Mouse (Mus musculus): ENCODE measurements at regions not wholly inside any gene's neighbourhood (a gene's known extent, or its start where the extent isn't known, plus 50 kb on each side); places are given as distances from the start of the nearest gene placed in this dataset.

DNA sequence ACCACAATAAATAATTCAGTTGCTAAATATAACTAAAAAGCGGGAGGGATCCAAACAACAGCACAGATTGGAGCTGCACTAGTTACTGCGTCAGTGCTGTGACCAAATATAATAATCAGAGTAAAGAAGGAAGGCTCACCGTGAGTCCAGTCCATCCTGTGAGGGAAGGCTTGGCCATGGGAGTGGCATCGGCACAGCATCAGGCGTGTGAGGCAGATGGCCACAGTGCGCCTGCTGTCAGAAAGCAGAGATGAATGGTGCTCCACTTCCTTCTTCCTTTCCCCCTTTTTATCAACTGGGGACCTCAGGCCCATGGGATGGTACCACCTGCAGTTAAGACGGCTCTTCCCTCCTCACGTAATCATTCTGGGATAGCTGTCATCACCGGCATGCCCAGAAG lies 103.6 kb upstream of the Ssbp2 start:
- Histone ChIP-seq H3K4me2 (ENCODE audit: insufficient read depth, low read depth, poor library complexity, severe bottlenecking) (no peak overlapping the region), H3K4me3 (replicated peaks in 1 of 3; ENCODE audit: low read depth in 2 of 3, low read length in 2 of 3, poor library complexity in 1 of 3) (no peak overlapping the region), H3K27ac (ENCODE audit: insufficient read depth, low read depth) (no peak overlapping the region), H3K36me3 (replicated peaks in 1 of 2; ENCODE audit: control insufficient read depth in 1 of 2, insufficient read depth in 1 of 2, low read length in 1 of 2) (no peaks in the 10 kb centered on the region), H3K9me3 (replicated peaks; ENCODE audit: low read length) (peaks cover under 1% of the 10 kb centered on the region), H3K4me1 (ENCODE audit: control insufficient read depth in 1 of 2, insufficient read depth in 2 of 2) (no peaks in the 10 kb centered on the region), H3K9ac (ENCODE audit: insufficient read depth, low read depth) (no peak overlapping the region), H3K27me3 (replicated peaks) (no peaks in the 10 kb centered on the region), H3K79me2 (replicated peaks; ENCODE audit: control insufficient read depth, extremely low read depth, insufficient read depth, poor library complexity, severe bottlenecking) (no peaks in the 10 kb centered on the region)
- TF ChIP-seq USF2 (conservative IDR thresholded peaks at IDR 0.05; ENCODE audit: low read depth, low read length) (no peak), KAT2A (IDR thresholded peaks at IDR 0.05; ENCODE audit: insufficient replicate concordance, low read length) (no peak), CHD2 (IDR thresholded peaks at IDR 0.05; ENCODE audit: low read length) (no peak), MAZ (IDR thresholded peaks at IDR 0.05; ENCODE audit: low read depth, low read length) (no peak), E2F4 (IDR thresholded peaks at IDR 0.05; ENCODE audit: insufficient replicate concordance, low read depth, low read length) (no peak), ZNF384 (IDR thresholded peaks at IDR 0.05; ENCODE audit: low read depth, low read length) (no peak), UBTF (IDR thresholded peaks at IDR 0.05; ENCODE audit: low read depth, low read length) (no peak), MAFK (IDR thresholded peaks at IDR 0.05; ENCODE audit: insufficient replicate concordance, low read length) (no peak), CHD1 (IDR thresholded peaks at IDR 0.05; ENCODE audit: low read depth, low read length) (no peak), PAX5 (IDR thresholded peaks at IDR 0.05; ENCODE audit: low read length) (no peak), RCOR1 (conservative IDR thresholded peaks at IDR 0.05; ENCODE audit: low read depth, low read length) (no peak), NELFE (IDR thresholded peaks at IDR 0.05; ENCODE audit: low read depth, low read length) (no peak), POLR2AphosphoS2 (IDR thresholded peaks at IDR 0.05; ENCODE audit: low read depth, low read length) (no peak), POLR2A (IDR thresholded peaks at IDR 0.05; ENCODE audit: low read depth, low read length) (no peak), IRF4 (IDR thresholded peaks at IDR 0.05; ENCODE audit: low read depth, low read length) (no peak), SMC3 (IDR thresholded peaks at IDR 0.05; ENCODE audit: low read depth, low read length) (no peak), ZC3H11A (IDR thresholded peaks at IDR 0.05; ENCODE audit: low read depth, low read length) (no peak), SIN3A (IDR thresholded peaks at IDR 0.05; ENCODE audit: low read length) (no peak), RAD21 (IDR thresholded peaks at IDR 0.05; ENCODE audit: low read depth, low read length) (no peak)
- dilution Hi-C loops (cut with MboI; ENCODE audit: extremely low pct_ligation_motif_present, extremely low pct_unique_long_range_greater_than_20kb, low sequenced_read_pairs) = no loop called here
- DNase-seq (ENCODE audit: extremely low read depth) = no peak
- in situ Hi-C loops (cut with MboI; ENCODE audit: low pct_ligation_motif_present, low pct_unique_long_range_greater_than_20kb, low sequenced_read_pairs) = no loop called here

DNA sequence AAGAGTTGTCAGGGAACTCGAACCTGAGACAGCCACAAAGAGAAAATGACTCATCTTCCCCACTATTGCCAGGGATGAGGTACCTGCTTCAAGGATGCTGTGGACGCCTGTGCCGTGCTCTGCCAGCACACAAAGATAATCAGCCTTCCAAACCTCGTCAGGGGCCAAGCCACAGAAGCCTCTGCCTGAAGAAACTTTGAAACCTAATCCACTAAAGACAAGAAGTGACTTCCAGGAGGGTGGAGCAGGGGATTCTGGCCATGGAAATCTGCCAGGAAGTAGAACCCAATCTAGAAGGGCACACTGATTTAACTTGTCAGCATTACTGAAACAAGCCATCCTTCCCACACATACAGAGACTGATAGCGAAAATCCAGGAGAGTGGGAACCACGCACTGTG lies 100.0 kb upstream of the Ssbp2 start:
- Histone ChIP-seq H3K36me3 (replicated peaks in 1 of 2; ENCODE audit: control insufficient read depth in 1 of 2, insufficient read depth in 1 of 2, low read length in 1 of 2) (no peaks in the 10 kb centered on the region), H3K4me1 (ENCODE audit: control insufficient read depth in 1 of 2, insufficient read depth in 2 of 2) (no peaks in the 10 kb centered on the region), H3K27ac (ENCODE audit: insufficient read depth, low read depth) (no peak overlapping the region), H3K9me3 (replicated peaks; ENCODE audit: low read length) (peaks cover 2% of the 10 kb centered on the region), H3K4me2 (ENCODE audit: insufficient read depth, low read depth, poor library complexity, severe bottlenecking) (no peak overlapping the region), H3K27me3 (replicated peaks) (no peaks in the 10 kb centered on the region), H3K79me2 (replicated peaks; ENCODE audit: control insufficient read depth, extremely low read depth, insufficient read depth, poor library complexity, severe bottlenecking) (no peaks in the 10 kb centered on the region), H3K4me3 (replicated peaks in 1 of 3; ENCODE audit: low read depth in 2 of 3, low read length in 2 of 3, poor library complexity in 1 of 3) (no peak overlapping the region), H3K9ac (ENCODE audit: insufficient read depth, low read depth) (no peak overlapping the region)
- TF ChIP-seq CTCF (conservative IDR thresholded peaks at IDR 0.05 in 1 of 2, IDR thresholded peaks at IDR 0.05 in 1 of 2; ENCODE audit: low read depth in 2 of 2, low read length in 2 of 2) = no peak
- TF ChIP-seq MAFK (IDR thresholded peaks at IDR 0.05; ENCODE audit: insufficient replicate concordance, low read length) = no peak
- no peak for TF ChIP-seq ZMIZ1 (IDR thresholded peaks at IDR 0.05; ENCODE audit: low read depth, low read length)
- TF ChIP-seq USF1 (IDR thresholded peaks at IDR 0.05; ENCODE audit: low read depth, low read length) = no peak
- TF ChIP-seq MAZ (IDR thresholded peaks at IDR 0.05; ENCODE audit: low read depth, low read length) = no peak
- no peak for TF ChIP-seq TBP (conservative IDR thresholded peaks at IDR 0.05; ENCODE audit: low read depth, low read length)
- TF ChIP-seq MAX (IDR thresholded peaks at IDR 0.05; ENCODE audit: low read length) = no peak
- no peak for TF ChIP-seq JUN (IDR thresholded peaks at IDR 0.05; ENCODE audit: insufficient read depth, low read depth, low read length)
- no peak for TF ChIP-seq TCF12 (IDR thresholded peaks at IDR 0.05; ENCODE audit: low read depth, low read length)
- no peak for TF ChIP-seq POLR2A (IDR thresholded peaks at IDR 0.05; ENCODE audit: low read depth, low read length)
- TF ChIP-seq GABPA (IDR thresholded peaks at IDR 0.05; ENCODE audit: insufficient replicate concordance, low read depth, low read length) = no peak
- no peak for TF ChIP-seq CHD1 (IDR thresholded peaks at IDR 0.05; ENCODE audit: low read depth, low read length)
- dilution Hi-C loops (cut with MboI; ENCODE audit: extremely low pct_ligation_motif_present, extremely low pct_unique_long_range_greater_than_20kb, low sequenced_read_pairs) (no loop called here), in situ Hi-C loops (cut with MboI; ENCODE audit: low pct_ligation_motif_present, low pct_unique_long_range_greater_than_20kb, low sequenced_read_pairs) (no loop called here)
- DNase-seq (ENCODE audit: extremely low read depth) = no peak
